In genomic region chr5:113293446-113293845, GRCm38 (mm10) we compare ENCODE assay signal across 13 mouse cellular contexts.
"Had no signal": no experiment of that assay in that cellular context is flagged by ENCODE, and none has a peak within 500 bp of the region (broad histone marks: within the 10 kb centered on the region; RNA-seq: fewer than 3 reads in every experiment).

No protein-coding gene starts in this region.

- ATAC-seq: liver, postnatal 0 days had no signal

- H3K9me3 ChIP-seq: limb, embryonic 15.5 days; liver, embryonic 13.5 days; lung, embryonic 15.5 days; midbrain, embryonic 12.5 days; neural tube, embryonic 15.5 days had no signal

- H3K36me3 ChIP-seq: limb, embryonic 15.5 days; liver, embryonic 13.5 days; lung, embryonic 15.5 days; midbrain, embryonic 12.5 days; neural tube, embryonic 15.5 days had no signal

- H3K4me2 ChIP-seq: limb, embryonic 15.5 days; liver, embryonic 13.5 days; lung, embryonic 15.5 days; midbrain, embryonic 12.5 days; neural tube, embryonic 15.5 days had no signal

- DNase-seq: kidney, adult 9 months; kidney, postnatal 4 days; liver, embryonic 13.5 days; liver, postnatal 0 days; right cerebral cortex, adult 18-20 months; thymus, adult 18-20 months; thymus, postnatal 14 days had no signal

- H3K27ac ChIP-seq: kidney, postnatal 0 days; limb, embryonic 15.5 days; liver, embryonic 13.5 days; lung, embryonic 15.5 days; midbrain, embryonic 12.5 days; neural tube, embryonic 15.5 days had no signal

- H3K4me3 ChIP-seq: limb, embryonic 15.5 days; liver, embryonic 13.5 days; lung, embryonic 15.5 days; midbrain, embryonic 12.5 days; myocyte; neural tube, embryonic 15.5 days had no signal

- H3K9ac ChIP-seq: limb, embryonic 15.5 days; liver, embryonic 13.5 days; liver, postnatal 0 days; lung, embryonic 15.5 days; midbrain, embryonic 12.5 days; neural tube, embryonic 15.5 days had no signal
